Mouse (Mus musculus) E14TG2a.4 (cell line): ENCODE measurements around the gene Cdt1.

Experiments
- CTCF ChIP-seq: conservative IDR thresholded peaks from 2 replicates; pipeline ENCODE4 v1.5.1; 2014; ENCODE audit warnings: low read length
- NANOG ChIP-seq: IDR thresholded peaks from 2 replicates; pipeline ENCODE4 v1.6.1; 2014; ENCODE audit warnings: borderline replicate concordance, low read length, mixed read lengths

GRCm38 (mm10) chr8:122577116-122577515 lies 9.3 kb downstream of the Cdt1 start:
- TF ChIP-seq CTCF (no peak), NANOG (no peak)
